Mouse (Mus musculus) CH12.LX (cell line): ENCODE results near the gene 1700001J03Rik.

ENCODE experiments used
- MAX ChIP-seq: IDR thresholded peaks from 2 replicates; pipeline ENCODE4 v1.6.1; 2011; ENCODE audit warnings: low read length, improper control_type of control experiment
- POLR2A ChIP-seq: IDR thresholded peaks from 2 replicates; pipeline ENCODE4 v1.6.1; 2011; ENCODE audit warnings: low read depth, mild to moderate bottlenecking, improper control_type of control experiment, low read length
- TCF12 ChIP-seq: IDR thresholded peaks from 2 replicates; pipeline ENCODE4 v1.6.1; 2014; ENCODE audit warnings: low read depth, mild to moderate bottlenecking, inconsistent platforms, low read length, improper control_type of control experiment
- ZC3H11A ChIP-seq: IDR thresholded peaks from 2 replicates; pipeline ENCODE4 v1.6.1; 2012; ENCODE audit warnings: low read depth, mild to moderate bottlenecking, inconsistent platforms, low read length, improper control_type of control experiment

GRCm38 (mm10) chr5:146200580-146200979 lies 15.5 kb upstream of the 1700001J03Rik start:
- no peak for TF ChIP-seq POLR2A
- TF ChIP-seq MAX: no peak
- TF ChIP-seq TCF12: no peak
- no peak for TF ChIP-seq ZC3H11A
